Comparison of ENCODE assay signal across 23 mouse cellular contexts in the genomic region with DNA sequence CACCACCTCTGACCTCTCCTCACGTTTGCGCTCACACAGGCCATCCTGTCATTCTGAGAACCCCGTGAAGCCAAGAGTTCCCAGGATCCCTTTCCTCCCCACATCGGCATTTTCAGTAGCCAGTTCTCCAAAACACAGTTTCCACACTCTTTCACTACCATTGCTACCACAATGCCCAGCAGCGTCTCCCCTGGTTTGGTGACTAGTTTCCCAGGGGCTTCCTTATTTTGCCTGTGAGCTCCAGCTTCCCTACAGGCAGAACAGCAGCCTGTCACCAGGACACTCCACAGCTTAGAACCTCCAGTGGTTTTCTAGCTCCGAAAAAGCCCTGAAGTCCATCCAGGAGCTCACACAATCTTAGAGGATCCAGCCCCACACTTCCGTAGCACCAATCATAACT. TPM values are rescaled to one million over a fixed set of nuclear protein-coding genes. Genes with fewer than 3 reads are reported as not detected.
DNase-seq lines count a peak whose midpoint lies in the region; ATAC-seq and TF ChIP-seq lines count a peak whose summit lies in the region.
"Had no signal": no experiment of that assay in that cellular context is flagged by ENCODE, and none has a peak within 500 bp of the region (broad histone marks: within the 10 kb centered on the region; RNA-seq: fewer than 3 reads in every experiment).

No protein-coding gene starts in this region.

- no peaks in the 10 kb centered on the region for H3K36me3 ChIP-seq in midbrain, embryonic 11.5 days (ENCODE audit: control insufficient read depth, insufficient read depth, low read length)
- no peaks in the 10 kb centered on the region; the same call in 1 of the 2 replicates for H3K36me3 ChIP-seq in midbrain, postnatal 0 days (ENCODE audit: insufficient read depth, low read length)
- H3K36me3 ChIP-seq: embryonic facial prominence, embryonic 12.5 days; forebrain, embryonic 15.5 days had no signal

- 84% methylated on average over 7 of the region's 7 CpGs for WGBS in midbrain, embryonic 11.5 days
- 80% methylated on average over 7 of the region's 7 CpGs for WGBS in midbrain, postnatal 0 days

- intact Hi-C loops in gastrocnemius, adult 2 months (cut with DNase I): loop anchor here (2.0 kb wide), 1 partner anchor 19 kb away; a partner anchor contains a TSS
- intact Hi-C loops in gastrocnemius, postnatal 14 days (cut with DNase I; ENCODE audit: low total_unique reads): no loop called here

- TF ChIP-seq CTCF in gastrocnemius, adult 2 months (IDR thresholded peaks at IDR 0.05): no peak
- no peak for TF ChIP-seq CTCF in midbrain, postnatal 0 days (IDR thresholded peaks at IDR 0.05)

- peak overlapping the region; percentile 88 for H3K27ac ChIP-seq in gastrocnemius, adult 2 months
- no peak overlapping the region for H3K27ac ChIP-seq in midbrain, embryonic 11.5 days (ENCODE audit: low read depth, low read length)
- no peak overlapping the region for H3K27ac ChIP-seq in midbrain, postnatal 0 days (ENCODE audit: low read depth, low read length)
- H3K27ac ChIP-seq: embryonic facial prominence, embryonic 10.5 days; embryonic facial prominence, embryonic 12.5 days; forebrain, embryonic 13.5 days; forebrain, embryonic 15.5 days had no signal

- ATAC-seq in midbrain, embryonic 11.5 days (ENCODE audit: low FRiP score): no peak
- ATAC-seq in midbrain, postnatal 0 days (ENCODE audit: low FRiP score): no peak
- ATAC-seq in granulocyte monocyte progenitor cell, adult 5-6 weeks (replicated peaks; ENCODE audit: poor library complexity, severe bottlenecking): peak; percentile 62
- ATAC-seq: forebrain, embryonic 13.5 days; forebrain, embryonic 15.5 days; forebrain, postnatal 0 days; Patski had no signal

- no peak overlapping the region for H3K4me2 ChIP-seq in midbrain, embryonic 11.5 days
- no peak overlapping the region for H3K4me2 ChIP-seq in midbrain, postnatal 0 days (ENCODE audit: low read depth, low read length, poor library complexity, severe bottlenecking)
- H3K4me2 ChIP-seq: embryonic facial prominence, embryonic 12.5 days; forebrain, embryonic 13.5 days; forebrain, embryonic 15.5 days had no signal

- DNase-seq in gastrocnemius, adult 2 months: no peak
- no peak for DNase-seq in gastrocnemius, postnatal 14 days
- peak; percentile 14 for DNase-seq in midbrain, embryonic 11.5 days (ENCODE audit: low spot score, missing footprints)
- DNase-seq in midbrain, postnatal 0 days (ENCODE audit: low spot score): no peak
- DNase-seq in adrenal gland, adult 2 months: no peak
- DNase-seq in adipocyte (ENCODE audit: low spot score): no peak
- DNase-seq: adrenal gland, postnatal 10 days; adrenal gland, postnatal 25 days; B cell, adult 2 months; cerebellum, adult 11 months; cerebellum, adult 18-20 months; cerebellum, adult 8-10 months; cerebellum, adult 9-11 months; cerebellum, postnatal 14 days; cerebellum, postnatal 36 days; forebrain, postnatal 0 days had no signal

- no peaks in the 10 kb centered on the region for H3K4me1 ChIP-seq in midbrain, embryonic 11.5 days (ENCODE audit: control insufficient read depth, insufficient read depth, low read length)
- no peaks in the 10 kb centered on the region for H3K4me1 ChIP-seq in midbrain, postnatal 0 days (ENCODE audit: insufficient read depth, low read length)

- no peaks in the 10 kb centered on the region for H3K9me3 ChIP-seq in midbrain, embryonic 11.5 days (ENCODE audit: control insufficient read depth, low read length)
- H3K9me3 ChIP-seq in midbrain, postnatal 0 days (ENCODE audit: low read length): no peaks in the 10 kb centered on the region
- H3K9me3 ChIP-seq: embryonic facial prominence, embryonic 10.5 days; embryonic facial prominence, embryonic 12.5 days; forebrain, embryonic 13.5 days; forebrain, embryonic 15.5 days; G1E had no signal

- no peaks in the 10 kb centered on the region for H3K27me3 ChIP-seq in midbrain, embryonic 11.5 days (ENCODE audit: control insufficient read depth, insufficient read depth, low read length)
- no peaks in the 10 kb centered on the region for H3K27me3 ChIP-seq in midbrain, postnatal 0 days (ENCODE audit: insufficient read depth, low read length)
- H3K27me3 ChIP-seq: embryonic facial prominence, embryonic 12.5 days; forebrain, embryonic 13.5 days; forebrain, embryonic 15.5 days; Patski had no signal

- no peak overlapping the region for H3K9ac ChIP-seq in midbrain, embryonic 11.5 days (ENCODE audit: low read length)
- no peak overlapping the region for H3K9ac ChIP-seq in midbrain, postnatal 0 days (replicated peaks; ENCODE audit: low read length, poor library complexity, severe bottlenecking)
- H3K9ac ChIP-seq: embryonic facial prominence, embryonic 12.5 days; forebrain, embryonic 13.5 days; forebrain, embryonic 15.5 days; forebrain, postnatal 0 days had no signal

- H3K4me3 ChIP-seq in gastrocnemius, adult 2 months: no peak overlapping the region; the same call in 1 of the 2 replicates
- no peak overlapping the region for H3K4me3 ChIP-seq in midbrain, embryonic 11.5 days (ENCODE audit: low read depth, low read length)
- no peak overlapping the region for H3K4me3 ChIP-seq in midbrain, postnatal 0 days (ENCODE audit: low read depth, low read length)
- H3K4me3 ChIP-seq: embryonic facial prominence, embryonic 10.5 days; embryonic facial prominence, embryonic 12.5 days; forebrain, embryonic 13.5 days; forebrain, embryonic 15.5 days had no signal

RNA-seq across cellular contexts. Expression of a gene that starts 19.8 kb away (rescaled TPM):
- total RNA-seq in gastrocnemius, adult 2 months (2021): 10 to 100 TPM; 53.7 to 70.8 TPM
- total RNA-seq in gastrocnemius, postnatal 14 days (2021): 10 to 100 TPM; 37.5 to 49.7 TPM
- 17.5 and 19.3 TPM in 2 replicates for polyA plus RNA-seq in midbrain, embryonic 11.5 days (2014; fragmentation: Nextera tagmentation; extraction: Ambion mirVana)
- 84.3 and 87.8 TPM in 2 replicates for total RNA-seq in midbrain, postnatal 0 days (2014; rRNA removed)
- 31.1 and 35.2 TPM in 2 replicates for polyA plus RNA-seq in midbrain, postnatal 0 days (2015; fragmentation: Nextera tagmentation; extraction: Ambion mirVana)
- total RNA-seq in granulocyte monocyte progenitor cell, adult 5-6 weeks (2014; fragmentation: Nextera tagmentation): 24.9 and 31.7 TPM in 2 replicates
- 15.8 and 21.1 TPM in 2 replicates for total RNA-seq in granulocyte monocyte progenitor cell, adult 5-6 weeks (2017)
- total RNA-seq in adrenal gland, adult 2 months (2021): 10 to 100 TPM; 21.3 to 41.0 TPM
- polyA plus RNA-seq in adrenal gland, adult 2 months (2012; rRNA removed): 27.5 and 32.1 TPM in 2 replicates

RNA-seq across cellular contexts. Expression of a gene that starts 20.8 kb away (rescaled TPM):
- total RNA-seq in gastrocnemius, adult 2 months (2021): 1 to 10 TPM; 3.1 to 3.3 TPM
- total RNA-seq in gastrocnemius, postnatal 14 days (2021): 1 to 10 TPM; 2.0 to 2.6 TPM
- 21.5 and 22.7 TPM in 2 replicates for polyA plus RNA-seq in midbrain, embryonic 11.5 days (2014; fragmentation: Nextera tagmentation; extraction: Ambion mirVana)
- 5.2 and 5.3 TPM in 2 replicates for total RNA-seq in midbrain, postnatal 0 days (2014; rRNA removed)
- 4.7 and 5.0 TPM in 2 replicates for polyA plus RNA-seq in midbrain, postnatal 0 days (2015; fragmentation: Nextera tagmentation; extraction: Ambion mirVana)
- total RNA-seq in granulocyte monocyte progenitor cell, adult 5-6 weeks (2014; fragmentation: Nextera tagmentation): 3.0 and 7.8 TPM in 2 replicates
- total RNA-seq in granulocyte monocyte progenitor cell, adult 5-6 weeks (2017): 5.6 and 7.4 TPM in 2 replicates
- 1 to 10 TPM; 3.5 to 7.0 TPM for total RNA-seq in adrenal gland, adult 2 months (2021)
- polyA plus RNA-seq in adrenal gland, adult 2 months (2012; rRNA removed): 1.8 and 2.3 TPM in 2 replicates
